Mouse (Mus musculus): ENCODE results near the gene Hist1h2bg.
"Not testable (repeated sequence)": the region's sequence is repeated elsewhere in the genome, so short reads cannot be mapped to it uniquely, and the experiment has no call there.

Hist1h2bg gene

DNA sequence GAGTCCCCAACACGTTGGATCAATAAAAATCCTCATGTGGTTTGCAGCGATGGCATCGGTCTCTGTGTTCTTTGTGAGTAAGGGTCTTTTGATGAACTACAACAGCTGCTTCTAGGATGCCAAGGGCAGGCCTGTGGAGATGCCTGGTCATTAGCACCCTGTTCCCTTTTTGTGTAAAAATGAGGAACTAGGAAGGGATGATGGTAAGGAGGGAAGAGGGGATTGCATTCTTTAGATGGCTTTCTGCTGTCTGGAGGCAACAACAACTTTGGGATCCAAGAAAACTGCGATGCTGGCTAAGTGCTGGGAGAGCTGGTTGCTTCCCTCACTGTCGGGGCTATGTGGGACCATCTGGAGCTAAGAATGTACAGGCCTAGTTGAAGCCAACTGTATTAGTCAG, 32.9 kb upstream of the Hist1h2bg start:
- DNase-seq (ENCODE audit: extremely low read depth, low read depth), result no peak

DNA sequence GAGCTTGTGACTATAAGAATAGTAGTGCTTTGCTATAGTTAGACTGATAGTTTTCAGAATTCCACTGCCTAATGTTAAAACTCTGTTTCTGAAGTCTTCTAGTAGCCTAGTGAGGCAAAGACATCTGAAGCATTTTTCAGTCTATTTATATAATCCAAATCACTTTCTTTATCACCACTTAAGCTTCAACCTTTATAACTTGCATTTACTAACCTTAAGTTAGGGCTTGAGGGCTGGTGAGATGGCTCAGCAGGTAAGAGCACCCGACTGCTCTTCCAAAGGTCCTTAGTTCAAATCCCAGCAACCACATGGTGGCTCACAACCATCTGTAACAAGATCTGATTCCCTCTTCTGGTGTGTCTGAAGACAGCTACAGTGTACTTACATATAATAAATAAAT, 31.4 kb upstream of the Hist1h2bg start:
- DNase-seq (ENCODE audit: extremely low read depth, low read depth), result not testable (repeated sequence)

DNA sequence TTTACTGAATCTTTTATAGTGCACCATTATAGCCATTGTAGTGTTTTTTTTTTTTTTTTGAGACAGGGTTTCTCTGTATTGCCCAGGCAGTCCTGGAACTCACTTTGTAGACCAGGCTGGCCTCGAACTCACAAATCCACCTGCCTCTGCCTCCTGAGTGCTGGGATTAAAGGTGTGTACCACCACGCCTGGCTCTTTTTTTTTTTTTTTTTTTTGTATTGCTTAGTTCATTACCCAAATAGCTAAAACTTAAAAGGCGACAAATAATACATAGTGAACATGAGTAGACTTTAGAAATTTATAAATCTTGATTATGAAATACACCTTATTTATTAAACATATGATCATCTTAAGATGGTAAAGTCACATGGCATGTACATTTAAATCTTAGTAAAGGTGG, 29.7 kb upstream of the Hist1h2bg start:
- DNase-seq (ENCODE audit: extremely low read depth, low read depth), result no peak

DNA sequence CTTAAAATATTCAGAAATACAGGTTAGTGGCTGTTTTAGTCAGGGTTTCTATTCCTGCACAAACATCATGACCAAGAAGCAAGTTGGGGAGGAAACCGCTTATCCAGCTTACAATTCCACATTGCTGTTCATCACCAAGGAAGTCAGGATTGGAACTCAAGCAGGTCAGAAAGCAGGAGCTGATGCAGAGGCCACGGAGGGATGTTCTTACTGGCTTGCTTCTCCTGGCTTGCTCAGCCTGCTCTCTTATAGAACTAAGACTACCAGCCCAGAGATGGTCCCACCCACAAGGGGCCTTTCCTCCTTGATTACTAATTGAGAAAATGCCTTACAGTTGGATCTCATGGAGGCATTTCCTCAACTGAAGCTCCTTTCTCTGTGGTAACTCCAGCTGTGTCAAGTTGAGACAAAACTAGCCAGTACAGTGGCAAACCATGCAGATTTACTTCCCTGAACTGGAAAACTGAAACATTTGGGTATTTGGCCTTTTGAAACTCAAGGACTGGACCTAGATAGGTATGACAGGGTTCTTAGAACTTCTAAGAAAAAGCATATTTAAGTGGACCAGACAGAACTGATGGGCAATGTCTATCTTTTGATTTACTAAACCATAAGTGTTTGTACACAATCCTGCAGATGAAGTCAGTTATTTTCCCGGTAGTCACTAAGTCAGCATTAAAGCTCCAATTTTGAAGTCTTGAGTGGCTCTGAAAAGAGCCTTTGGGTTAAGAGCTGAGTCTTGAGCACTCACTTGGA, 28.8 kb upstream of the Hist1h2bg start:
- not testable (repeated sequence) for DNase-seq (ENCODE audit: extremely low read depth, low read depth)

DNA sequence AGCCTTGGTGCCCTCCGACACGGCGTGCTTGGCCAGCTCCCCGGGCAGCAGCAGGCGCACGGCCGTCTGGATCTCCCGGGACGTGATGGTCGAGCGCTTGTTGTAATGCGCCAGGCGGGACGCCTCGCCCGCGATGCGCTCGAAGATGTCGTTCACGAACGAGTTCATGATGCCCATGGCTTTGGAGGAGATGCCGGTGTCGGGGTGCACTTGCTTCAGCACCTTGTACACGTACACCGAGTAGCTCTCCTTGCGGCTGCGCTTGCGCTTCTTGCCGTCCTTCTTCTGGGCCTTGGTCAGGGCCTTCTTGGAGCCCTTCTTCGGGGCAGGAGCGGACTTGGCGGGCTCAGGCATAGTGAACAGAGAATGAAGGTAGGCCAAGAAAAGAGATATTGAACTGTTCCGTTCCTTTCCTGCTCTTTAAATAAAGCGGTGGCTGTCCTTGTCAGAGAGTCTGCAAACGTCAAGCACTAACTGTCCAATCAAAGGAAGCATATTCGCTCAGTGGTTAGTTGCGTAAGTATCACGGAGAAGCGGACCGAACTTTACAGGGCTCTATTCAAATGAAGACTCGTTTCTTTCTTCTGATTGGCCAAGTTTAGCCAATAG, 28.1 kb upstream of the Hist1h2bg start, which contains the start of gene Hist1h2bh:
Gene Hist1h2bh, minus strand, starts transcription at position 394 of the 609 bp plus-strand sequence.
- peak; percentile 100 for DNase-seq (ENCODE audit: extremely low read depth, low read depth)

DNA sequence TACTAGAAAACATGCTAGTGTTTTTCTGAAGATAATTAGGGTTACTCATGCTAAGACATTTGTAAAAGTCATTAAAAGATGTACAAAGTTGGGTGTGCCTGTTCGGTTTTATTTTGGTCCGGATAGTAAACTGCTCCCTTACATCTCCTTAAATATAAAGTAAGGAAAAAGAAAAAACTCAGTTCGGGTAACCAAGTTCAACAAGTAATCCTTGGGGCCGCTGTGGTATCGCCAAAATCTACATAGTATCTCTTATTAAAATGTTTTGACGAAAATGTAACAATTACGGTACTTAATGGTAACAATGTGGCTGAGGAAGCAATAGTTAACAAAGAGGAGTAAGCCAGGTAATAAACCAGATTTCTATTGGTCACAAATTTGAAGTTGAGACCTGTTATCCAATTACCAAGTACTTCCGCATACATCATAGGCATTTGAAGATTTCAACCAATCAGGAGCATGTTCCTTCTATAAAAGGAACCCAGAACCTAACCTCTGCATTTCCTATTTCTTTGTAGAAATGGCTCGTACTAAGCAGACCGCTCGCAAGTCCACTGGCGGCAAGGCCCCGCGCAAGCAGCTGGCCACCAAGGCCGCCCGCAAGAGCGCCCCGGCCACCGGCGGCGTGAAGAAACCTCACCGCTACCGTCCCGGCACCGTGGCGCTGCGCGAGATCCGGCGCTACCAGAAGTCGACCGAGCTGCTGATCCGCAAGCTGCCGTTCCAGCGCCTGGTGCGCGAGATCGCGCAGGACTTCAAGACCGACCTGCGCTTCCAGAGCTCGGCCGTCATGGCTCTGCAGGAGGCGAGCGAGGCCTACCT, 27.0 kb upstream of the Hist1h2bg start, which contains the start of gene Hist1h3f:
Gene Hist1h3f, plus strand, starts transcription at position 88 of the 822 bp plus-strand sequence.
- peak; percentile 97 for DNase-seq (ENCODE audit: extremely low read depth, low read depth)

DNA sequence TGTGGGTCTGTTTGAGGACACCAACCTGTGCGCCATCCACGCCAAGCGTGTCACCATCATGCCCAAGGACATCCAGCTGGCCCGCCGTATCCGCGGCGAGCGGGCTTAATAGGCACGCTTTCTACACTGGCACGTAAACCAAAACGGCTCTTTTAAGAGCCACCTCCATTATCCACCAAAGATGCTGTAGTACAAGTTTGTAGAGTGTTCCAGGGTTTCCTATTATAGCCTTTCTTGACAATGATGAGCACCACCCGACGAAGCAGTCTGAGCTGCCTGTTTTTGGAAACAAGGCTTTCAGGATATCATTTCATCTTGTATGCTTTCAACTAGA, 26.4 kb upstream of the Hist1h2bg start:
- DNase-seq (ENCODE audit: extremely low read depth, low read depth), result not testable (repeated sequence)

DNA sequence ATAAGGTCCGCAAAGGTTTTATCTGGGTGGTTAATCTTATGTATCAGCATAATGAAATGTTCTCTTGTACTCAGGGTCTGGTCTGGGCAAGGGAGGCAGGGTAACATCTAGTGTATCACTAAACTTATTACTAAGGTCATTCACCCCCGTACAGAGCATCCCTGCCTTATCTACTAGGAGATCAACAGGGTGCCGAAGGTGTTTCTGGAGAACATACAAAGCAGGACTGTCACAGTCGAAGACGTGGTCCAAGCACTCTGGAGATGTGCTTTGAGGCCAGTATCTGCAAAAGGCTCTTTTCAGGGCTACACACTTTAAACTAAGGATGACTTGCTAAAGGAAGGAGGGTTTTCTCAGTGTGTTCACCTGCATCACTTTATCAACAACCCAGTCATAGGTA, 24.5 kb upstream of the Hist1h2bg start:
- DNase-seq (ENCODE audit: extremely low read depth, low read depth), result no peak

DNA sequence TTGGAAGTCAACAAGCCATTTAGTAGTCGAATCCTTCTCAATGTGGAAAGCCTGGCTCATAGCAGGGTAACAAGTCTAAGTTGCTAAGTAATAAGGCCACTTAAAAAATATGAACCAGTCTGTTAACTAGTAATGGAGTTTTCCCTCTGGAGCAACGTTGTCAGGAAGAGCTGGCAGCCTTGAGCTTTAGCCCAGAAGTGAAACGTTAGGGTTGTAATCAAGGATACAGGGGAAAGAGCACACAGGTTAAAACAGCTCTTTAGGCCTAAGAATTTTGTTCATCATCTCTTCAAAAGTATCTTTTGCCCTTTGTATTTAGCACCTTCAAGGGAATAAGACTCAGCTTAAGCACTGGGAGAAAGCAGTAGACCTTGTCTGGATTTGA, 20.4 kb upstream of the Hist1h2bg start:
- DNase-seq (ENCODE audit: extremely low read depth, low read depth), result peak; percentile 71

- DNase-seq (ENCODE audit: extremely low read depth, low read depth), result peak; percentile 94
These were observed 19.9 kb upstream of the Hist1h2bg start, which contains the start of gene Hist1h4f for GRCm38 (mm10) chr13:23551146-23551834. Hist1h4f (minus strand) TSS chr13:23551648.

- DNase-seq (ENCODE audit: extremely low read depth, low read depth), result no peak
These were observed 19.0 kb upstream of the Hist1h2bg start for GRCm38 (mm10) chr13:23551931-23552914.

DNA sequence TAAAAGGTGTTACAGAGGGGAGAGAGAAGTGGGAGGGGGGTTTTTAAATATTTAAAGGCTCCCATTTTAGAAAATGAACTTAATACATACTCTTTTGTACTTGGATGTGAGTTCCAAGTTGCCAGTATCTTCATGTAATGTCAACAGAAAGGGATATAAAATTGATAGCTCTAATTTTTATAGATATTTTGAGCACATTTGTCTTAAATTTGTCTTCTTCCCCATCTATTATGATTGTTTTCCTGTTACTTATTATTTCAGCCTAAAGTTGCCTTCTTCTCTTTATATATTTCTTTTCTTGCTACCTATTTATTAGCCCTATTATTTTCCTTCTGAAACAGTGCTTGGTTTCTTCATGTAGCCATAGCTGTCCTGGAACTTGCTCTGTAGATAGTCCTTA, 18.2 kb upstream of the Hist1h2bg start, which contains the start of gene Hist1h1d:
Gene Hist1h1d, plus strand, starts transcription at position 301 of the 400 bp plus-strand sequence.
- no peak for DNase-seq (ENCODE audit: extremely low read depth, low read depth)

DNA sequence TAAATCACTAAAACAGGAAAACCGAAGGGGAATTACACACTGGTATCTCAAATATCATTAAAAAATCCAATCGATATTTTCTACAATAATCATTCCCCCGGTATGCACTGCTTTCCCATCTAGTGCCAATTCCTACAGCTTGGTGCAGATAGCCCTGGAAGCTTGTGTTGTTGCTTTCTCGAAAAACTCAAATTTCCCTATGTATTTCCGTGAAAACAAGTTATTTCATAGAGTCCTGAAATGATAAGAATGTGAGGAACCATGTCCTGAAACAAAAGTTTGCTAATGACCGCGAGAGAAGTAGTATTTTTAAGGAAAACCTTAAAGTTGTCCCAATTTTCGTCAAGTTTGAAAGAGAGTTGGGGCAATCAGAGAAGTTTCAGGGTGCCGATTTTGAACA, 16.8 kb upstream of the Hist1h2bg start:
- DNase-seq (ENCODE audit: extremely low read depth, low read depth), result peak; percentile 49

GRCm38 (mm10) chr13:23554925-23555838, 16.0 kb upstream of the Hist1h2bg start:
- DNase-seq (ENCODE audit: extremely low read depth, low read depth), result peak; percentile 95

DNA sequence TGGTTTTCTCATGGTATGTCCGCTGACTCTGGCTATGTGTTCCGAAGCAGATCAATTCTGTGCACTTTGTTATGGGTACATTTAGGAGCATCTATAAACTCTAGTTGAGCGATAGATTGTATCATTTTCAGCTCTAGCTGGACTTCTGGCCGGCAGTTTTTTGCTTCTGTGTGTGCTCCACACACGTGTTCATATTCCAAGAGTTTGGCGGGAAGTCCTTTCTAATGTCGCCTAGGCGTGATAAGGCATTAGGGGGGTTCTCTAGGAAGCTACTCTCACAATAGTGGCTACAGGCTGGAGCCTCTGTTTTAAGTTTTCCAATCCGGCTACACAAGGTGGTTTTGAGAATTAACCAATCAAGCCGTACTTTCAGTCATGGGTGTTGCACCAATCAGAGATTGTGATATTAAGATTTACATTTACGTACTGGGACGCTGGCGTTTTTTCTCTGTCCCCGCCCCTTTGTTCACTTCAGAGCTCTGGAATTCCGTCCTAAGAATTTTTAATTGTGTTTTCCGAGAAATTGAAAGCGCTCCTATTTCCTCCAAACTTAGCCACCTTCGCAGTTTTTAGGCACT, 15.3 kb upstream of the Hist1h2bg start:
- DNase-seq (ENCODE audit: extremely low read depth, low read depth), result peak; percentile 95

- DNase-seq (ENCODE audit: extremely low read depth, low read depth), result no peak
These were observed 14.3 kb upstream of the Hist1h2bg start for GRCm38 (mm10) chr13:23556906-23557305.

DNA sequence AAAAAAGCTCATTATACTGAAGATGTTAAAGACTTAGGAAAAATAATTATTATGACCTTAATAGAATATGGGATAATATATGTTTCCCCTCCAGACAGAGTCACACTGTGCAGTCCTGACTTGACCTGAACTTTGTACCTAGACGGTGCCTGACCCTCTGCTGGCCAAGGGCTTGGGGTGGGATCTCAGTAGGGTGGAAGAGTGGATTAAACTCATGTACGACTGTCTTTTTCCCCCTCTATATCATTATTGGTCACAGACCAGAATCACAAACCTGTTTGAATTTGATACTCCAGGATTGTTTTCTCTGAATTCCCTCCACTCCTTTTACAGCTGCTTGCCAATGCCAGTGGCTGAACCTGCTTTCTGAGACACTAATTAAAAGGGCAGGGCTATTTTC, 10.5 kb upstream of the Hist1h2bg start:
- not testable (repeated sequence) for DNase-seq (ENCODE audit: extremely low read depth, low read depth)

DNA sequence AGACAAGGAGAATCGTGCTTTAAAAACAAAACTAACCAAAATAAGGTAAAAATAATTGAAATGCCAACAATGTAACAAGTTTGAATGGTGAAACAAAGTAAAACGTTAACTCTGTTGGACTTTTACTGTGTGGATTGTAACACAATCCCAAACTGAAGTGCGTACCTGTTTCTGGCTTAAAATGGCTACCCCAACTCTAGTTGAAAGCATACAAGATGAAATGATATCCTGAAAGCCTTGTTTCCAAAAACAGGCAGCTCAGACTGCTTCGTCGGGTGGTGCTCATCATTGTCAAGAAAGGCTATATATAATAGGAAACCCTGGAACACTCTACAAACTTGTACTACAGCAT, 9.7 kb upstream of the Hist1h2bg start:
- DNase-seq (ENCODE audit: extremely low read depth, low read depth), result not testable (repeated sequence)
